Mouse (Mus musculus) neural tube, embryonic 14.5 days (tissue): Measurements from ENCODE around the gene Dock9. TPM values are rescaled to one million over a fixed set of nuclear protein-coding genes. Genes with fewer than 3 reads are reported as not detected.

Experiments used
- ATAC-seq: fragments of 200-750 bp; cut with Nextera tagmentation; 2 replicates; pipeline ENCODE4 v1.8.0; 2017; ENCODE audit warnings: low read depth, mild to moderate bottlenecking, moderate TSS enrichment, moderate library complexity
- H3K27ac ChIP-seq: fragments of 300-500 bp; sonication (generic); 2 replicates; pipeline ENCODE4 v1.5.1; 2014; ENCODE audit warnings: low read depth, mild to moderate bottlenecking, control low read depth, low read length, moderate library complexity, mixed read lengths
- H3K27me3 ChIP-seq: fragments of 300-500 bp; sonication (generic); 2 replicates; pipeline ENCODE4 v1.6.1; 2014; ENCODE audit warnings: low read length; ENCODE audit not compliant: control insufficient read depth, insufficient read depth
- H3K36me3 ChIP-seq: fragments of 300-500 bp; sonication (generic); 2 replicates; pipeline ENCODE4 v1.6.1; 2014; ENCODE audit warnings: low read length, mixed read lengths; ENCODE audit not compliant: control insufficient read depth, insufficient read depth
- H3K4me1 ChIP-seq: fragments of 300-500 bp; sonication (generic); 2 replicates; pipeline ENCODE4 v1.6.1; 2014; ENCODE audit warnings: low read length; ENCODE audit not compliant: control insufficient read depth, insufficient read depth
- H3K4me2 ChIP-seq: fragments of 300-500 bp; sonication (generic); 2 replicates; pipeline ENCODE4 v1.6.1; 2014; ENCODE audit warnings: mild to moderate bottlenecking, low read depth, low read length, control low read depth
- H3K4me3 ChIP-seq: fragments of 300-500 bp; sonication (generic); 2 replicates; pipeline ENCODE4 v1.5.1; 2014; ENCODE audit warnings: low read depth, low read length, control low read depth, mixed read lengths
- H3K9ac ChIP-seq: fragments of 300-500 bp; sonication (generic); replicated peaks from 2 replicates; pipeline ENCODE4 v1.6.1; 2014; ENCODE audit warnings: low read depth, mild to moderate bottlenecking, control low read depth, low read length, mixed read lengths
- H3K9me3 ChIP-seq: fragments of 300-500 bp; sonication (generic); 2 replicates; pipeline ENCODE4 v1.6.1; 2016; ENCODE audit warnings: low read length; ENCODE audit not compliant: control insufficient read depth
- WGBS: fragments of 180-500 bp; shearing (Covaris S2); extraction: QIAGEN DNeasy Blood & Tissue Kit; methylation state at CpG from one replicate; pipeline ENCODE4 v1.1.7; 2014; 5-methylcytosine and 5-hydroxymethylcytosine counted together
- polyA plus RNA-seq: library from polyadenylated mRNA; unstranded; fragments of >200 nt; fragmentation: Nextera tagmentation; extraction: Ambion mirVana; gene quantifications from 2 replicates; pipeline ENCODE4 v1.2.1, GENCODE M21; 2014

Dock9 gene
- polyA plus RNA-seq, 1 experiment from 2014 or later: 13.2 TPM

DNA sequence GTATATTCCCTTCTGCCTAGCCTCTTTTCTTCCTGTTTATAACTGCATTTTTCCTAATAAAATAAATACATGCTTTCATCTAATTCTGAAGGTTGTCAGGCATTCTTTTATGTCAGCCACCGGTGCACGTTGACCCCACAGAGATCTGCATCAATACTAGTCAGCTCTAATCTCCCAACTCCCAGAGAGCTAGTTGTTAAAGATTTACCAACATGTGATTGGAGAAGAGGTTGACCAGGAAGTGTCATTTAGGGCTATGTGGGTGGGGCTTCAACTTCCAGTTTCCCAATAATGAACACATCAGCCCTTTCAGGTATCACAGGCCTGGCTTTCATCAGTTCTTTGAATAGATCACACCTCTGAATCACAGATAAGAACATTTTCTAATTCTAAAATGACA, 288.7 kb downstream of the Dock9 start:
- Histone ChIP-seq H3K27ac (no peak overlapping the region), H3K36me3 (no peaks in the 10 kb centered on the region), H3K4me2 (no peak overlapping the region), H3K4me1 (0 out of 2 replicates have a peak, but pooled peaks cover 4% of the 10 kb centered on the region), H3K4me3 (no peak overlapping the region), H3K27me3 (peaks cover 7% of the 10 kb centered on the region; the same call in 1 of the 2 replicates), H3K9me3 (no peaks in the 10 kb centered on the region), H3K9ac (no peak overlapping the region)
- WGBS: 72% methylated on average over 2 of the region's 2 CpGs
- no peak for ATAC-seq

DNA sequence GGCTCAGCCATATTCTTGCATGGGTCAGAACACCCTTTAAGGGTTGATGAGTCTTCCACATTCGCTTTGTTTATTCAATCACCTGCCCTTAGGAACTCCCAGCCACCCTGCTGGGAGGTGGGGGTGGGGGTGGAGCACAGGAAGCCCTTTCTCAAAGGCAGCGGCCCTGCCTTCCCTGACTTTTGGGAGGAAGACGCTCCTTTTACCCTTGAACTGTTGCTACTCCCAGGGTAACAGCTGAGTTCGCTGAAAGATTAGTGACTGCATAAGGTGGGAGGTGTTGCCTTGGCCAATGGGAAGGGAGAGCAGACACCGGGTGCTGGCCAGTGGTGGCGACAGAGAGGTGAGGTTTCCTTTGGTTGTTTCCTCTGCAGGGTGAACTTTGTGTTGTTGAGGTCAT, 291.3 kb downstream of the Dock9 start:
- H3K9me3 ChIP-seq: no peaks in the 10 kb centered on the region
- no peak overlapping the region for H3K27ac ChIP-seq
- H3K4me2 ChIP-seq: no peak overlapping the region
- no peaks in the 10 kb centered on the region for H3K36me3 ChIP-seq
- H3K9ac ChIP-seq: no peak overlapping the region
- WGBS: 22% methylated on average over 6 of the region's 6 CpGs
- H3K4me3 ChIP-seq: no peak overlapping the region
- 0 out of 2 replicates have a peak, but pooled peaks cover 4% of the 10 kb centered on the region for H3K4me1 ChIP-seq
- ATAC-seq: no peak
- peaks cover 9% of the 10 kb centered on the region; the same call in 1 of the 2 replicates for H3K27me3 ChIP-seq

DNA sequence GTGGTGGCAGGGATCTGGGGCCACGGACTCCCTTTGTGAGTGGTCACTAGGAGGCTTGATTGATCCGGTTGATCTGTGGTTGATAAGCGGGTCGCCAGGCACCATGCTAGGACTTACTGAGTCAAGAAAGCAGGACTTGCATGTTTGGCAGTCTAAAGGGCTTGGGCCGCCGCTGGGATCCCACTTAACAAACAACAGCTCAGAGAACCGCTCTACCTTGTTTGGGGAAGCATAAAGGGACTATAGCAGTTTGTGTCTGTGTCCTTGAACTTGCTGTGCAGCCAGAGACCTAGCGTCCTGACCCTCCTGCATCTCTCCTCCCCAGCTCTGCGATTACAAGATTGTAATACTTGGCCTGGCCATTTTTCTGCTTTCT, 292.2 kb downstream of the Dock9 start:
- Histone ChIP-seq H3K4me3 (no peak overlapping the region), H3K36me3 (no peaks in the 10 kb centered on the region), H3K4me2 (no peak overlapping the region), H3K4me1 (0 out of 2 replicates have a peak, but pooled peaks cover 4% of the 10 kb centered on the region), H3K9me3 (no peaks in the 10 kb centered on the region), H3K9ac (no peak overlapping the region), H3K27ac (no peak overlapping the region), H3K27me3 (peaks cover 9% of the 10 kb centered on the region; the same call in 1 of the 2 replicates)
- WGBS: 26% methylated on average over 9 of the region's 9 CpGs
- no peak for ATAC-seq

DNA sequence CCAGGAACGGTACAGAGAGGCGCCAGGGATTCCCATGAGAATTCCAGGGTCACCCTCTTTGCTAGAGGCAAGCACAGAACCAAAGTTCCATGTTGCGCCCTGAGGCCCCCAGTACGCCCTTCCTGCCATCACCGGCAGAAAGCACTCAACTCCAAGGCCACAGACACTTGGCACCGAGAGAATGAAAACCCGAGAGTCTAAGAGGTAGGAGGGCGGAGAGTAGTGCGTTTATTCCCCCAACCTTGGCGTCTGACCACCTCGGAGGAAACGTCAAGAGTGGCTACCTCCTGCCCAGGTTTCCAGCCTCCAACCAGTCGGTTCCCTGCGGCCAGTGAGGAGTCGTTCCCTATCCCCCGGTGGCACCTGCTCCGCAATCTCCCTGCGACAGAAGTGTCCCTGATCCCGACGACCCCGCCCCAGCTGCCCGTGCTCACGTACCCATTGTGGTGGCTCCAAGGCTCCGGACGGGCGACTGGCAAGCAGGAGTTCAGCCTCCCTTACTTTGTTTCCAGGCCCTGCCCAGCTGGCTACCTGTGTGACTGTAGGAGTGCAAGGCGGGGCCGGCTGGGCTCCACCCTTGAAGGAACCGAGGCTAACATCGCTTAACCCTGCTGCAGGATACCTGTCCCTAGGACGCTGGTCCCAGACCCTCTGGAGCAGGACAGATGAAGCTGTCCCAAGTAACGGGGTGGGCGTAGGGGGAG, 292.7 kb downstream of the Dock9 start, which contains the start of gene Slc15a1:
Slc15a1 (minus strand) TSS at position 472 of the 704 bp plus-strand sequence.
- Histone ChIP-seq H3K4me2 (no peak within 1 kb of the TSS), H3K4me1 (0 out of 2 replicates have a peak, but pooled peaks cover 4% of the 10 kb centered on the region), H3K27me3 (peaks cover 9% of the 10 kb centered on the region; the same call in 1 of the 2 replicates), H3K9me3 (no peaks in the 10 kb centered on the region), H3K9ac (no peak within 1 kb of the TSS), H3K27ac (no peak within 1 kb of the TSS), H3K4me3 (no peak within 1 kb of the TSS), H3K36me3 (no peaks in the 10 kb centered on the region)
- WGBS: 9% methylated on average over 33 of the region's 33 CpGs
- no peak for ATAC-seq

DNA sequence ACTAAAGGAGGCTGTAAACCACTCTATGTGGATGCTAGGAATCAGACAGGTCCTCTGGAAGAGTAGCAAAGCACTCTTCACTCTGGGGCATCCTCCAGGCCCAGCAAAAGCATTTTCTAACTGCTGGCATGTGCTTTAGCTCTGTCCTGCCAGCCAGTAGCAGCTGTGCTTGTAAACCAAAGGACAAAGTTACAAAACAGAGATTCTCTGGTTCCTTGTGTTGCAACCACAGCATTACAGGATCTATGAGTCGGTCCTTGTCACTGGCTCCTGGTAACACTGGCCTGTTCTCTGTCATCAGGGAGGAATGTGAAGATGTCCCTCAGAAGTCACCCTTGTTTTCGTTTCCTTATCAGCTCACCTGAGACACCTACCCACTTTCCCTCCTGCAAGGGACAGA, 297.1 kb downstream of the Dock9 start:
- no peaks in the 10 kb centered on the region for H3K36me3 ChIP-seq
- 0 out of 2 replicates have a peak, but pooled peaks cover 4% of the 10 kb centered on the region for H3K4me1 ChIP-seq
- H3K9me3 ChIP-seq: no peaks in the 10 kb centered on the region
- H3K27me3 ChIP-seq: peaks cover 9% of the 10 kb centered on the region; the same call in 1 of the 2 replicates
- no peak overlapping the region for H3K4me2 ChIP-seq
- H3K9ac ChIP-seq: no peak overlapping the region
- H3K27ac ChIP-seq: no peak overlapping the region
- no peak for ATAC-seq
- 77% methylated on average over 2 of the region's 2 CpGs for WGBS
- H3K4me3 ChIP-seq: no peak overlapping the region

DNA sequence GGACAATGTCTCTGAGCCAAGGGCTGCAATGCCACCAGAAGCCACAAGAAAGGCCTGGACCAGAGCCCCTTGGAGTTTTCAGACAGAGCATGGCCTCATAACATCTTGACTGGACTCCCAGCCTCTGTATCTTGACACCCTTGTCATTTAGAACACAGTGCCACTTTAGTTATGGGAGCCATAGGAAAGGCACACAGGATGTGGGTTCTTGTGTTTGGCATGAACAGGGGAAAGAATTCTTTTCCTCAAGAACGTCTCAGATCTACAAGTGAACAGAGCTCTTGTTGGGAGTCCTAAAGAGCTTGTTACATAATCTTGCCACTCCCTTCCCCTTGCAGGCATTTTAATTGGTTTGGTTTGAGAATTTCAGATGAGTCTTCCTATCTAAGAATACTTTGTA, 297.9 kb downstream of the Dock9 start:
- Histone ChIP-seq H3K4me3 (no peak overlapping the region), H3K9me3 (no peaks in the 10 kb centered on the region), H3K4me1 (0 out of 2 replicates have a peak, but pooled peaks cover under 1% of the 10 kb centered on the region), H3K9ac (no peak overlapping the region), H3K4me2 (no peak overlapping the region), H3K36me3 (no peaks in the 10 kb centered on the region), H3K27me3 (peaks cover 6% of the 10 kb centered on the region; the same call in 1 of the 2 replicates), H3K27ac (no peak overlapping the region)
- no peak for ATAC-seq
- WGBS: 81% methylated on average over 1 of the region's 1 CpGs

DNA sequence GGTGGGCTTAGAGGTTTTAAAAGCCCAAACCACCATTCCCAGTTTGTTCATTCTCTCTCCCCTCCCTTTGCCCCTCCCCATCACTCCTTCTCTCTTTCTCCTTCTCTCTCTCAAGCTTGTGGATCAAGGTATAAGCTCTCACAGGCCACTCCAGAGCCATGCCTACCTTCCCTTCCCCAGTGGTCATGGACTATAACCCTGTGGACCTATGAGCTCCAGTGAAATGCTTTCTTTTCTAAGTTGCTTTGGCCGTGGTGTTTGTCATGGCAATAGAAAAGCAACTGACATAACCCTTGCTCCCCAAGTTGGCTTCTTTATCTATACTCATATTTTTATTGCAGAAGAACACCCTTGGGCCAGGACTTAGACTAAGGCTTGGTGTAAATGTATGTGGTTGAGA, 299.8 kb downstream of the Dock9 start:
- no peak overlapping the region for H3K9ac ChIP-seq
- no peak for ATAC-seq
- H3K36me3 ChIP-seq: no peaks in the 10 kb centered on the region
- WGBS: 94% methylated on average over 1 of the region's 1 CpGs
- no peaks in the 10 kb centered on the region for H3K27me3 ChIP-seq
- H3K9me3 ChIP-seq: no peaks in the 10 kb centered on the region
- no peak overlapping the region for H3K27ac ChIP-seq
- no peak overlapping the region for H3K4me3 ChIP-seq
- no peaks in the 10 kb centered on the region for H3K4me1 ChIP-seq
- no peak overlapping the region for H3K4me2 ChIP-seq

DNA sequence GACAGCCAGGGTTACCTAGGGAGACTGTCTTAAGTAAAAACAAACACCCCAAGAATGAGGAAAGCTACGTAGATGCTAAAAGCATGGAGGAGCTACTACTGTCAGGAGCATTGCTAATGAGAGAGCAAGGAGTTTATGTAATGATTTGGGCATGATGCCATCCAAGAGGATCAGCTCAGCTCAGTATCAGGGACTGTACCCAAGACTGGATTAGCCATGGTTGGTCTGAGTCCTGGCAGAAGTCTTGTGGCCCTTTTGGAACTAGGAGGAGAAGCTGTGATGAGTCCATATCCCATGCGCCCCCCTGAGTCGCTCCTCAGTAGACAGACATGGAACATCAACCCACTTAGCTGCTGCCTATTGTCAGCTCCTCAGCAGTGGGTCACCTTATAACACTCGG, 301.9 kb downstream of the Dock9 start:
- H3K4me1 ChIP-seq: no peaks in the 10 kb centered on the region
- H3K27ac ChIP-seq: no peak overlapping the region
- H3K9ac ChIP-seq: no peak overlapping the region
- no peak for ATAC-seq
- H3K36me3 ChIP-seq: no peaks in the 10 kb centered on the region
- no peak overlapping the region for H3K4me3 ChIP-seq
- no peaks in the 10 kb centered on the region for H3K27me3 ChIP-seq
- H3K4me2 ChIP-seq: no peak overlapping the region
- no peaks in the 10 kb centered on the region for H3K9me3 ChIP-seq
- 84% methylated on average over 4 of the region's 4 CpGs for WGBS

DNA sequence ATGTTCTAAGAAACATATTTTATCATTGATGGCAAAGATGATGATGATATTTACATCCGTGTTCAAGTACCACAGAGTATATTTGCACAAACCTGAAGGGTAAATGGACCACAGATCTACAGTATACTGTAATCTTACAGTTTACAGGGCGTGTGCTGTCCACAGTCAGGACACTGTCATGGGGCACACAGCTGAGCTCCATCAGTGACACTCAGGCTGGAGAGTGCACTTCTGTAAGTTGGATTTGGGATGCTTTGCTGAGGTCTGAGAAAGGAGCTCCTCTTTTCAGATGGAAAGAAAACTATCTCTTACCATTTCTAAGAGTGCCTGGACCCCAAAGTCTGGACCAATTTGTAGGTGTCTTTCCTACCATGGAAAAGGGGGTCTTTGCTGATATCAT, 302.5 kb downstream of the Dock9 start:
- Histone ChIP-seq H3K4me3 (no peak overlapping the region), H3K27ac (no peak overlapping the region), H3K9ac (no peak overlapping the region), H3K9me3 (no peaks in the 10 kb centered on the region), H3K4me2 (no peak overlapping the region), H3K36me3 (no peaks in the 10 kb centered on the region), H3K4me1 (no peaks in the 10 kb centered on the region), H3K27me3 (no peaks in the 10 kb centered on the region)
- 81% methylated on average over 2 of the region's 2 CpGs for WGBS
- no peak for ATAC-seq
